Mouse (Mus musculus) midbrain, embryonic 16.5 days (tissue): ENCODE data around the gene Mup5. TPM values are rescaled to one million over a fixed set of nuclear protein-coding genes. Genes with fewer than 3 reads are reported as not detected.
"Not testable (repeated sequence)": the region's sequence is repeated elsewhere in the genome, so short reads cannot be mapped to it uniquely, and the experiment has no call there.

Experiments
- ATAC-seq: fragments of 200-750 bp; cut with Nextera tagmentation; 2 replicates; pipeline ENCODE4 v1.8.0; 2017; ENCODE audit warnings: moderate TSS enrichment
- H3K27ac ChIP-seq: fragments of 300-500 bp; sonication (generic); 2 replicates; pipeline ENCODE4 v1.5.1; 2014; ENCODE audit warnings: mild to moderate bottlenecking, low read length, mixed read lengths
- H3K27me3 ChIP-seq: fragments of 300-500 bp; sonication (generic); 2 replicates; pipeline ENCODE4 v1.6.1; 2014; ENCODE audit warnings: low read depth, low read length, mixed read lengths; ENCODE audit not compliant: control insufficient read depth, insufficient read depth
- H3K36me3 ChIP-seq: fragments of 300-500 bp; sonication (generic); 2 replicates; pipeline ENCODE4 v1.6.1; 2014; ENCODE audit warnings: mild to moderate bottlenecking, low read length, moderate library complexity, mixed read lengths; ENCODE audit not compliant: control insufficient read depth, insufficient read depth
- H3K4me1 ChIP-seq: fragments of 300-500 bp; sonication (generic); 2 replicates; pipeline ENCODE4 v1.6.1; 2014; ENCODE audit warnings: mild to moderate bottlenecking, low read length, mixed read lengths; ENCODE audit not compliant: control insufficient read depth, insufficient read depth
- H3K4me2 ChIP-seq: fragments of 300-500 bp; sonication (generic); 2 replicates; pipeline ENCODE4 v1.6.1; 2014; ENCODE audit warnings: mild to moderate bottlenecking, low read length, mixed read lengths
- H3K4me3 ChIP-seq: fragments of 300-500 bp; sonication (generic); 2 replicates; pipeline ENCODE4 v1.5.1; 2014; ENCODE audit warnings: low read depth, mild to moderate bottlenecking, low read length, moderate library complexity, mixed read lengths
- H3K9ac ChIP-seq: fragments of 300-500 bp; sonication (generic); 2 replicates; pipeline ENCODE4 v1.6.1; 2014; ENCODE audit warnings: low read depth, low read length, mixed read lengths
- H3K9me3 ChIP-seq: fragments of 300-500 bp; sonication (generic); replicated peaks from 2 replicates; pipeline ENCODE4 v1.6.1; 2014; ENCODE audit warnings: mild to moderate bottlenecking, low read length, mixed read lengths; ENCODE audit not compliant: control insufficient read depth, poor library complexity, severe bottlenecking
- WGBS: fragments of 180-500 bp; shearing (Covaris S2); extraction: QIAGEN DNeasy Blood & Tissue Kit; methylation state at CpG from one replicate; pipeline ENCODE4 v1.1.7; 2014; 5-methylcytosine and 5-hydroxymethylcytosine counted together
- polyA plus RNA-seq: library from polyadenylated mRNA; unstranded; fragments of >200 nt; fragmentation: Nextera tagmentation; extraction: Ambion mirVana; gene quantifications from 2 replicates; pipeline ENCODE4 v1.2.1, GENCODE M21; 2015

The Mup5 gene
- polyA plus RNA-seq, 1 experiment from 2014 or later, result not detected

GRCm38 (mm10) chr4:61815602-61816001 is 19.4 kb downstream of the Mup5 start:
- H3K27me3 ChIP-seq, result no peaks in the 10 kb centered on the region
- H3K9me3 ChIP-seq, result 0 out of 2 replicates have a peak, but pooled peaks cover 2% of the 10 kb centered on the region
- H3K9ac ChIP-seq, result no peak overlapping the region
- H3K36me3 ChIP-seq, result no peaks in the 10 kb centered on the region
- WGBS, result 83% methylated on average over 2 of the region's 2 CpGs
- no peak overlapping the region for H3K27ac ChIP-seq
- H3K4me2 ChIP-seq, result no peak overlapping the region
- H3K4me3 ChIP-seq, result no peak overlapping the region
- ATAC-seq, result no peak
- H3K4me1 ChIP-seq, result no peaks in the 10 kb centered on the region

GRCm38 (mm10) chr4:61813435-61813834 is 21.6 kb downstream of the Mup5 start:
- no peak overlapping the region for H3K4me2 ChIP-seq
- H3K4me1 ChIP-seq, result no peaks in the 10 kb centered on the region
- no peak overlapping the region for H3K27ac ChIP-seq
- no peaks in the 10 kb centered on the region for H3K27me3 ChIP-seq
- ATAC-seq, result no peak
- 0 out of 2 replicates have a peak, but pooled peaks cover 2% of the 10 kb centered on the region for H3K9me3 ChIP-seq
- H3K9ac ChIP-seq, result no peak overlapping the region
- no peak overlapping the region for H3K4me3 ChIP-seq
- H3K36me3 ChIP-seq, result no peaks in the 10 kb centered on the region

- H3K27me3 ChIP-seq, H3K9me3 ChIP-seq, H3K36me3 ChIP-seq, H3K9ac ChIP-seq, H3K4me3 ChIP-seq, H3K27ac ChIP-seq, H3K4me2 ChIP-seq, ATAC-seq, H3K4me1 ChIP-seq: not testable (repeated sequence)
- 13% methylated on average over 2 of the region's 2 CpGs for WGBS
These were observed 23.8 kb downstream of the Mup5 start for GRCm38 (mm10) chr4:61811193-61811592.

- H3K27me3 ChIP-seq, H3K4me1 ChIP-seq, H3K36me3 ChIP-seq, H3K4me3 ChIP-seq, H3K4me2 ChIP-seq, H3K9me3 ChIP-seq, ATAC-seq, H3K27ac ChIP-seq, H3K9ac ChIP-seq: not testable (repeated sequence)
- WGBS, result 84% methylated on average over 3 of the region's 3 CpGs
These were observed 26.1 kb downstream of the Mup5 start for GRCm38 (mm10) chr4:61808926-61809325.

- H3K4me3 ChIP-seq, H3K4me2 ChIP-seq, H3K27me3 ChIP-seq, H3K9ac ChIP-seq, H3K36me3 ChIP-seq, H3K9me3 ChIP-seq, ATAC-seq, H3K4me1 ChIP-seq, H3K27ac ChIP-seq: not testable (repeated sequence)
- WGBS, result 87% methylated on average over 1 of the region's 1 CpGs
These were observed 45.3 kb downstream of the Mup5 start for GRCm38 (mm10) chr4:61789699-61790098.

- not testable (repeated sequence) for H3K4me3 ChIP-seq, ATAC-seq
- 87% methylated on average over 1 of the region's 1 CpGs for WGBS
These were observed 50.8 kb downstream of the Mup5 start for GRCm38 (mm10) chr4:61784231-61784630.

GRCm38 (mm10) chr4:61782169-61782568 is 52.9 kb downstream of the Mup5 start, which contains the start of gene Mup19:
Mup19 (minus strand) TSS chr4:61782269.
- not testable (repeated sequence) for H3K36me3 ChIP-seq, H3K9ac ChIP-seq, H3K27ac ChIP-seq, H3K4me2 ChIP-seq, ATAC-seq, H3K9me3 ChIP-seq, H3K27me3 ChIP-seq, H3K4me1 ChIP-seq, H3K4me3 ChIP-seq
- 100% methylated on average over 1 of the region's 5 CpGs for WGBS

More at GRCm38 (mm10) chr4:61784231-61784630, 50.8 kb downstream of the Mup5 start:
- H3K27ac ChIP-seq, H3K9ac ChIP-seq, H3K27me3 ChIP-seq, H3K4me2 ChIP-seq, H3K9me3 ChIP-seq, H3K36me3 ChIP-seq, H3K4me1 ChIP-seq: not testable (repeated sequence)

Other genes starting within 250 kb of the Mup5 start
- gene Mup17, start 239.4 kb downstream of the Mup5 start, polyA plus RNA-seq, result not detected in 2 replicates
- gene Mup18, start 161.1 kb downstream of the Mup5 start, polyA plus RNA-seq, result not detected in 2 replicates
- gene Mup19, start 53.0 kb downstream of the Mup5 start, polyA plus RNA-seq, result not detected in 2 replicates
- gene Mup20, start 218.9 kb upstream of the Mup5 start, polyA plus RNA-seq, result not detected in 2 replicates